Mouse (Mus musculus) adrenal gland, adult 2 months (tissue): Measurements from ENCODE around the gene Lrrn4. TPM values are rescaled to one million over a fixed set of nuclear protein-coding genes. Genes with fewer than 3 reads are reported as not detected.
A peak's percentile ranks its signal among the peaks of the same experiment; 100 is the strongest.

Source experiments
- DNase-seq: peaks from one replicate; pipeline ENCODE4 v3.0.0; 2021
- polyA plus RNA-seq: library from polyadenylated mRNA; depleted of rRNA; stranded (reverse); fragments of >200 nt; gene quantifications from 2 replicates; pipeline ENCODE4 v1.2.3, GENCODE M21; 2012; rRNA removed
- total RNA-seq, 2 experiments: library from RNA; stranded (reverse); gene quantifications; 2 replicates each; pipeline ENCODE4 v1.2.3; 2021

Lrrn4 gene
- total and polyA plus RNA-seq, 3 experiments = 4.4 to 8.4 (median 5.1) TPM

DNA sequence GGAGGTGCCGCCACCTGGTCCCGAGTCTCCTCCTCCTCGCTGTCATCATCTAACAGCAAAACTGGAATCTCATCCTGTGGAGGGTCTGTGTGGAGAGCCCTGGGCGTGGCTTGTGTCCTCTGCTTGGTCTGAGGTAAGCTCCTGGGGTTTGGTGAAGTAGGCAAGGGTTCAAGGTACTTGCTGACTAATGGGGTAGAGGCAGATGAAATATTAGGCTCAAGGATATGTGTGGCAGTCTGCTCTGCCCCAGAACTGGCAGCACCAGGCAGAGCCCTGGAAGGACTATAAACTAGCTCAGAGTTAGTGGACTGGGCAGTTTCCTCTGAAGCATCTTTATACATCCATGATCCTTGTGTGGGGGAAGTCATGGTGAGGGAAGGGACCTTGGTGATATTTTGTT, 10.4 kb downstream of the Lrrn4 start:
- DNase-seq = peak; percentile 77

DNA sequence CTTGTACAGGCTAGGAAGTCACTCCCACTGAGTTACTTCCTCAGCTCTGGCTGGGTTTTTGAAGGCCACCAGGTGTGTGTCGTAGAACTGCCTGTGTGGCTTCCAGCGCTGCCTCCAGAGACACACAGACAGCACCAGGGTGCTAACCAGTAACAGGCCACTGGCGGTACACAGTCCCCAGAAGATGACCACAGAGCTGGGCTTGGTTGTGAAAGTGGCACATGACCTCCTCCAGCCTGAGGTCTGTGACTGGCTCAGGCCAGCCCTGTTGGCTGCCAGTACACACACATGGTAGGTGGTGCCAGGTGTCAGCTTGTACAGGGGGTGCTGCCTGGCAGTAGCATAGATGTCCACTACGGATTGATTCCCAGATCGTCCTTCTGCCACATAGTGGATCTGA, 11.0 kb downstream of the Lrrn4 start:
- DNase-seq = peak; percentile 81

DNA sequence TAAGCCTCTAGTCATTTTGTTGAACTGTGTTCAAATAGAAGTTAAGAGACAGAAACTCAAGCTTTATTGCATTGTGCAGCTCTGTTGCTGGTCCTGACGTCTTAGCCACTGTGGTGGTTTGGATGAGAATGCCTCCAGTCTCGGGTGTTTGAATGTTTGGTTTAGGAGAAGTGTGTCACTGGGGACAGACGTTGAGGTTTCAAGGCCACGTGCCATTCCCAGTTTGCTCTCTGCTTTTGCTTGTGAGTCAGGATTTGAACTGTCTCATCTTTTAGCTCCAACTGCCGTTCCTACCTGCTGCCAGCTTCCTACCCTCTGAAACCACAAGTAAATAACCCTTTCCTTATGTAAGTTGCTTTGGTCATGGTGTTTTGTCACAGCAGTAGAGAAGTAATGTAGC, 13.2 kb downstream of the Lrrn4 start:
- DNase-seq = peak; percentile 76

DNA sequence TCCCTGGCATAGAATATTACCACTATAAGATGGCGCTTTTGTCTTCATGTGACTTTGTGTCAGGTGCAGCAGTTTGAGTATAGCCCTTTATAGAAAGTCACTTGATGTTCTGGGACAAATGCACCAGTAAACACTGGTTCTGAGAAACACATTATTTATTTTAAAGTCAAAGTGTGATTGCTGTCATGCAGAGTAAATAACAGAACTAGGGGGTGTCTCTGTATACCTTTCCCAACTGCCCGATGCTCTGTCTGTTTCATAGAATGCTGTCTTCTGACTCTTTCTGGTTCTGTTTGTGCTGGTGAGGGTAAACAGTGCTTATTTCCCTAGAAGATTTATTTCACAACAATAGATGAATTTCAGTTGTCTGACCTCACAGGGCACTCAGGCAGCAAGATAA, 17.4 kb downstream of the Lrrn4 start:
- no peak for DNase-seq

DNA sequence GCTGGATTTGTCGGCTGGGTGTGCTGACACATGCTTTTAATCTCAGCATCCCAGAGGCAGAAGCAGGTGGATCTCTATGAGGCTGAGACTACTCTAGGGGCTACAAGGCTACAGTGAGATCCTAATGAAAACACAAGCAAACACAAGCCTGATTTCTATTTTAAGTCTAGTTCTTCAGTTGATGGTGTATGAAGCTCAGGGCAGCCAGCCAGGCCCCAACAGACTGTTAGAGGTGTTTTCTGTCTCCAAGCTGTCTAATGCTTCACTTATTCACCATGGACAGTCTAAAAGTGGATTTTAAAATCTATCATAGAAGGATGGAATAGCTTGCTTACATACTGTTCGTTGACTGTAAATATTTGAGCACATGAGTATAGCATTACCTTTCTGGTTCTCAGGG, 19.2 kb downstream of the Lrrn4 start:
- DNase-seq = no peak

DNA sequence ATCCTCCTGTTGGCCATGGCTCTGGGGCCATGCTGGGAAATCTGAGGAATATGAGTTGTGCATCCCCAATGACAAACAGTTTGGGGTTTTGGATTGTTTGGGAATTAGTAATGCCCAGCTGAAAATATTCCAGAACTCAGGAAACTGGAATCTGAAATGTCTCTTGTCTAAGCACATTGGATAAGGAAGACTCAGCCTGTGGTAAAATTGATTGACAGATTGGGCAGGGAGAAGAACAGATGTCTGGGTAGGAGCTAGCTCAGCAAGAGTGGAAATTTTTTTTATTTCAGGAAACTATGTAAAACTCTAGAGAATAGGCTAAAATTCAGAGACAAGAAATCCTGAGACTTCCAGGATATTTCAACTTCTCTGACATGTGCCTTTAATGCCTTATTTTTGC, 20.3 kb downstream of the Lrrn4 start:
- DNase-seq = no peak

DNA sequence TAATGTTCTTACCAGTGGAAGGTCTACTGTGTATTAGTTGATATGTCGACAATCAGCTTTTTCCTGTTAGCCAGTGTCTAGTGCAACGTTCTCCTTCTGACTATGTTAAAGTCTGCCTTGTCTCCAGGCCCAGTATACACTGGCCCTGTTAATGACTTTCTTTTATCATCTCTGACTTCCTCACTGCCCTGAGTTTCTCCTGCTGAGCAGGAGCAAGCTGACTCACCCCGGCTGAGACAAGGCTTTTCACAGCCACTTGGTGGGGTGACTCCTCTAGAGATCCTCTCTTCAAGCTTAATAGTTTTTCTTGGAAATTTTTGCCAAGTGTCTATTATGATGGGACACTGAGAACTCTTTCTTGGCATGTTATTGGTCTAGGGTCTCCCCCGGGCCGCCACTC, 24.4 kb downstream of the Lrrn4 start:
- peak; percentile 50 for DNase-seq

DNA sequence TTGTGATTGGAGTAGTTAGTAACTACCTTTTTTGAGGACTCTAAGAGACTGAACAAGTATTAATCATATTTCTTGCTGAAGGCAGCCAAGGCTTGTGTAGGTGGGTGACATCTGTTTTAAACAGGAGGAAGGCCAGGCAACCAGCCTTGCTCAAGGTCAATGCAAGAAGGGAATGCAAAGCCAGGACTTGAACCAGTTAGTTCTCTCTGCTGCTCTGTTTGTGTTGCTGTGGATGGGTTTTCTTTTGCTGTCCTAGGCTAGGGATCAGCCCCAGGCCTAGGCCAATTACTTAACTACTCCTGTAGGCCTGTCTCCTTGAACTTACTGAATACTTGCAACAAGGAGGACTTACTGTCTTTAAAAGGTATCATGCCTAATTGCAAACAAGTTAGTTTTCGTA, 27.6 kb downstream of the Lrrn4 start:
- DNase-seq = no peak

DNA sequence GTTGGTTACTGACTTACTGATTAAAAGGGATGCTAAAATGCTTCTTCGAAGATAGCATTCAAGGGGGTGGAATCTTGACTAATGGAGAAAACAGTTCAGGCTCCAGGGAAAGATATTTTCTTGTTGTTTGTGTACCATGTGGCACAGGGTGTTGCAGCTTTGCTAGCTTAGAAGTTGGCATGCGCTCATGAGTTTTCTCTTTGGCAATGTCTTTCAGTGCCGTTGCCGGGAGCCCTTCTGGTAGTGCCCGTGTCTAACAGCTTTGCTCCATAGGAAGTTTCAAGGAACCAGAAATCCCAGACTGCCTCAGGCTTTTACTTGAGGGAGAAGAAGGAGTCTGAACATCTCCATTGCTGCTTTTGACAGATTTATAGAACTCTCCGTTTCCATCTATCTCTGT, 31.6 kb downstream of the Lrrn4 start:
- peak; percentile 21 for DNase-seq

DNA sequence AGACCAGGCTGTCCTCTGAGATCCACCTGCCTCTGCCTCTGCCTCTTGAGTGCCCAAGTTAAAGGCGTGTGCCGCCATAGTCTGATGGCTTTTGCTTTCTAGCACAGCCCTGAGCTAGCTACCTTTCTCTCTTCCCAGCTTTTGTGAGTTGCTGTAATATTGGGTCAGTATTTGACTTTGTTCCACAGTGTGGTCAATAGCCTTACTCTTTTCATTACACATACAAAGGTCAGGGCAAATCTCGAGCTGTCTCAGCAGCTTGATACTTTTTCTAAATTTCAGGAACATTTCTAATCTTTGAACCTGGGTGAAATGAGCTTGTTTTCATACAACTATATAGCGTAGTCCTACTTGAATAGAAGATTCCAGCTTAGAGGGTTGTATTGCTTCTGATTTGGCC, 32.3 kb downstream of the Lrrn4 start:
- no peak for DNase-seq

DNA sequence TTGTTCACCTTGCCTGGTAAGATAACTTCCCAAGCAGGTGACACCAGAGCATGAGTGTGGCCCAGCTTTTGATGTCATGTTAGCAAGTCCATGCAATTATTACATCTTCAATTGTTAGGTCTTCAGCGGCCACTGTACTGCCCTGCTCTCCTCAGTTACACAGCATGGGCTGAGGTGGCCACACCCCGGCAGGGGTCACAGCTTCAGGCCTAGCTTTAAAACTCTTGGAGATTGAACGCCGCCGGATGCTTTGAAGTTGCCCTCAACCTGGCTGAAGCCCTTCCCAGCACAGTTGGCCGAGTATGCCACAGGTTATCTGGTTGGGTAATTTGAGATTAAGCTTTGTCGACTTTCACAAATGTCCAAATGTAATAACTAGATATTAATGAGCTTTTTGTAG, 33.1 kb downstream of the Lrrn4 start:
- DNase-seq = peak; percentile 40

DNA sequence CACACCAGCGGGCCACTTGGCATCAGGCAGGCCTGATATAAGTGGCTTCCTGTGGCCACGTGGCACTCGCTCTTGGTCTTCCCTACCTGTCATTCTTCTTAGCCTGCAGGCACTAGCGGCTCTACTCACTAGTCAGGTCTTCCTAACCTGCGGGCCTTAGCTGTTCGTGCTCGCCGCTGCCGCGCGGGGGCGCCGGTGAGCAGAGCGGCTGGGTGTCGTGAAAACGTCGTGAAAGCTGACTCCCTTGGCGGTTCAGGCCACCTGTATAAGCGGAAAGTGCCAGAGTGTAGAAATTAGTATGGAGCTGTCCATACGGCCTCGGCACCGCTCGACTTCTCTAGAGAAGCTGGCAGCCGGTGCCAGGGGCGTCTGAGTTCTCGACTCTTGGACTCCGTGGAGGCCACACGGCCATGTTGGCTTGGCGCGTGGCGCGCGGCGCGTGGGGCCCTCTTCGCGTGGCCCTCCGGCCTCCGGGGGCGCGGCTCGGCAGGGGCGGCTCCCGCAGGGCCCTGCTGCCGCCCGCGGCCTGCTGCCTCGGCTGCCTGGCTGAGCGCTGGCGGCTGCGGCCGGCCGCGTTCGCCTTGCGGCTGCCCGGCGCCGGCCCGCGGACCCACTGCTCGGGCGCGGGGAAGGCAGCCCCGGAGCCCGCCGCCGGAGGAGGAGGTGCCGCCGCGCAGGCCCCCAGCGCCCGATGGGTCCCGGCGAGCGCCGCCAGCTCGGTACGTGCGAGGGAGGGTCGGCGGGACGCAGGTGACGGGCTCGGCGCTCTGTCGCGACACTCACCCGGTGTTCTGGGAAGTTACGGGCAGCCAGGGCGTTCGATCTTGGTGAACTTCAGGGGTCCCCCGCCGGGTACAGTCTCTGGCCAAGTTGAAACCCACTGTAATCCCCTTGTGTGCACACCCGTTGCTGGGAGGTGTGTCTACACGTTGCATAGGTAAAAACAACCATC, 34.0 kb downstream of the Lrrn4 start, which contains the start of gene Crls1:
Gene Crls1, plus strand, starts transcription at position 260 of the 952 bp plus-strand sequence.
- peak; percentile 98 for DNase-seq

DNA sequence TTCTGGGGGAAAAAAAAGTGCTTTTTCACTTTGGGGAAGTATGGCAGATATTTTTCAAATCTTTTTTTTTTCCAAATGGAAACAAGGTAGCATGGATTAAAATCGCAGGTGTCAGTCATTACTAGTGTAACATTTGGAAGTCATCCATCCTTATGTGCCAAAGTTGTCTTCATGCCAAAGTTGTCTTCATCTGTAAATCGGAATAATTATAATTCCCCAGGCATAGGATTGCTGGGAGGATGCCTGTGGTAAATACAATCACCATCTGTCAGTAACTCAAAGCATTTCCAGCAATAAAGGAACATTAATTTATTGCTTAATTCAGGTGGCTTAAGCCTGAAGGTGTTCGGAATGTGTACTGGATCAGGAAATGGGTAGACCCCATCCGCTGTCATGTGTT, 39.6 kb downstream of the Lrrn4 start:
- DNase-seq = no peak

Other genes starting within 250 kb of the Lrrn4 start
- 1 to 10 TPM; 6.6 to 8.0 TPM for gene Shld1, start 194.0 kb downstream of the Lrrn4 start, total RNA-seq
- 10.1 and 10.3 TPM in 2 replicates for gene Shld1, start 194.0 kb downstream of the Lrrn4 start, polyA plus RNA-seq
- 1,000 to 10,000 TPM; 1,607 to 2,510 TPM for gene Chgb, start 99.6 kb downstream of the Lrrn4 start, total RNA-seq
- gene Chgb, start 99.6 kb downstream of the Lrrn4 start, polyA plus RNA-seq = 148 and 289 TPM in 2 replicates
- 10 to 100 TPM; 16.8 to 20.6 TPM for gene Trmt6, start 64.8 kb downstream of the Lrrn4 start, total RNA-seq
- 1.2 and 1.3 TPM in 2 replicates for gene Trmt6, start 64.8 kb downstream of the Lrrn4 start, polyA plus RNA-seq
- 1 to 10 TPM; 2.8 to 3.5 TPM for gene Mcm8, start 64.8 kb downstream of the Lrrn4 start, total RNA-seq
- 1.2 and 1.4 TPM in 2 replicates for gene Mcm8, start 64.8 kb downstream of the Lrrn4 start, polyA plus RNA-seq
- gene Crls1, start 34.2 kb downstream of the Lrrn4 start, total RNA-seq = 100 to 1,000 TPM; 106 to 129 TPM
- 142 and 210 TPM in 2 replicates for gene Crls1, start 34.2 kb downstream of the Lrrn4 start, polyA plus RNA-seq
- not detected for gene Fermt1, start 65.0 kb upstream of the Lrrn4 start, total RNA-seq
- gene Fermt1, start 65.0 kb upstream of the Lrrn4 start, polyA plus RNA-seq = not detected in 2 replicates